Mouse (Mus musculus) MEL (cell line): ENCODE results near the gene Bad. TPM values are rescaled to one million over a fixed set of nuclear protein-coding genes. Genes with fewer than 3 reads are reported as not detected.

Source experiments
- DNase-seq: peaks from one replicate; pipeline ENCODE4 v3.0.0; 2011; ENCODE audit warnings: low read depth, low spot score
- H3K27ac ChIP-seq: 2 replicates; pipeline ENCODE4 v1.5.1; 2012; ENCODE audit warnings: low read depth, mild to moderate bottlenecking, control low read depth, low read length, moderate library complexity; ENCODE audit not compliant: control insufficient read depth
- H3K27me3 ChIP-seq, 2 experiments: fragments of 150-350 bp in 1 of 2; sonication (generic) in 1 of 2; 2 replicates each; pipeline ENCODE4 v1.6.1; 2012; ENCODE audit warnings: low read length in 2 of 2, mild to moderate bottlenecking in 2 of 2, improper control_type of control experiment in 1 of 2, moderate library complexity in 1 of 2; ENCODE audit not compliant: insufficient read depth in 2 of 2, control insufficient read depth in 1 of 2
- H3K36me3 ChIP-seq, 2 experiments: 2 replicates each; pipeline ENCODE4 v1.6.1; 2012 to 2014; ENCODE audit warnings: low read length in 2 of 2, improper control_type of control experiment in 1 of 2, inconsistent platforms in 1 of 2, mild to moderate bottlenecking in 1 of 2; ENCODE audit not compliant: insufficient read depth in 2 of 2, control insufficient read depth in 1 of 2
- H3K4me1 ChIP-seq, 2 experiments: fragments of 150-350 bp in 1 of 2; sonication (generic) in 1 of 2; 2 replicates each; pipeline ENCODE4 v1.6.1; 2012; ENCODE audit warnings: low read length in 2 of 2, improper control_type of control experiment in 1 of 2, mild to moderate bottlenecking in 1 of 2; ENCODE audit not compliant: insufficient read depth in 2 of 2, control insufficient read depth in 1 of 2
- H3K4me3 ChIP-seq, 2 experiments: fragments of 150-350 bp in 1 of 2; sonication (generic) in 1 of 2; 2 replicates each; pipeline ENCODE4 v1.5.1; 2012; ENCODE audit warnings: low read depth in 2 of 2, low read length in 2 of 2, mild to moderate bottlenecking in 2 of 2, moderate library complexity in 2 of 2, control low read depth in 1 of 2, improper control_type of control experiment in 1 of 2; ENCODE audit not compliant: control insufficient read depth in 1 of 2, insufficient read depth in 1 of 2
- H3K79me2 ChIP-seq: 2 replicates; pipeline ENCODE4 v1.6.1; 2012; ENCODE audit warnings: mild to moderate bottlenecking, low read length, moderate library complexity; ENCODE audit not compliant: control insufficient read depth, poor library complexity, insufficient read depth
- H3K9ac ChIP-seq: 2 replicates; pipeline ENCODE4 v1.6.1; 2012; ENCODE audit warnings: low read depth, mild to moderate bottlenecking, control low read depth, low read length, moderate library complexity; ENCODE audit not compliant: control insufficient read depth, poor library complexity, severe bottlenecking
- H3K9me3 ChIP-seq: fragments of 150-350 bp; sonication (generic); replicated peaks from 2 replicates; pipeline ENCODE4 v1.6.1; 2012; ENCODE audit warnings: mild to moderate bottlenecking, low read length, improper control_type of control experiment, moderate library complexity; ENCODE audit not compliant: insufficient read depth
- ELF1 ChIP-seq: IDR thresholded peaks from 2 replicates; pipeline ENCODE4 v1.6.1; 2014; ENCODE audit warnings: low read depth, mild to moderate bottlenecking, inconsistent platforms, low read length, improper control_type of control experiment, moderate library complexity
- ETS1 ChIP-seq: IDR thresholded peaks from 2 replicates; pipeline ENCODE4 v1.6.1; 2012; ENCODE audit warnings: low read depth, mild to moderate bottlenecking, inconsistent platforms, low read length, improper control_type of control experiment, moderate library complexity
- GATA1 ChIP-seq: IDR thresholded peaks from 2 replicates; pipeline ENCODE4 v1.6.1; 2011; ENCODE audit warnings: low read depth, low read length, improper control_type of control experiment
- HCFC1 ChIP-seq: IDR thresholded peaks from 2 replicates; pipeline ENCODE4 v1.6.1; 2012; ENCODE audit warnings: low read depth, mild to moderate bottlenecking, inconsistent platforms, low read length, improper control_type of control experiment, moderate library complexity
- JUND ChIP-seq: IDR thresholded peaks from 2 replicates; pipeline ENCODE4 v1.6.1; 2011; ENCODE audit warnings: low read depth, mild to moderate bottlenecking, improper control_type of control experiment, low read length
- KAT2A ChIP-seq: conservative IDR thresholded peaks from 2 replicates; pipeline ENCODE4 v1.6.1; 2012; ENCODE audit warnings: low read depth, low read length, improper control_type of control experiment, inconsistent platforms
- MAFK ChIP-seq: IDR thresholded peaks from 2 replicates; pipeline ENCODE4 v1.6.1; 2011; ENCODE audit warnings: low read depth, mild to moderate bottlenecking, low read length, improper control_type of control experiment, borderline replicate concordance
- MAX ChIP-seq: IDR thresholded peaks from 2 replicates; pipeline ENCODE4 v1.6.1; 2011; ENCODE audit warnings: low read length, improper control_type of control experiment
- MAZ ChIP-seq: IDR thresholded peaks from 2 replicates; pipeline ENCODE4 v1.6.1; 2012; ENCODE audit warnings: low read depth, mild to moderate bottlenecking, inconsistent platforms, low read length, improper control_type of control experiment
- MEF2A ChIP-seq: IDR thresholded peaks from 2 replicates; pipeline ENCODE4 v1.6.1; 2014; ENCODE audit warnings: low read depth, mild to moderate bottlenecking, inconsistent platforms, low read length, improper control_type of control experiment; ENCODE audit not compliant: poor library complexity, insufficient replicate concordance, severe bottlenecking; ENCODE audit errors: extremely low read depth
- MXI1 ChIP-seq: IDR thresholded peaks from 2 replicates; pipeline ENCODE4 v1.6.1; 2011; ENCODE audit warnings: mild to moderate bottlenecking, low read depth, low read length, improper control_type of control experiment
- MYB ChIP-seq: IDR thresholded peaks from 2 replicates; pipeline ENCODE4 v1.6.1; 2011; ENCODE audit warnings: mild to moderate bottlenecking, low read depth, low read length, improper control_type of control experiment
- MYC ChIP-seq: IDR thresholded peaks from 2 replicates; pipeline ENCODE4 v1.6.1; 2011; ENCODE audit warnings: low read depth, mild to moderate bottlenecking, low read length, improper control_type of control experiment, moderate library complexity
- NELFE ChIP-seq: IDR thresholded peaks from 2 replicates; pipeline ENCODE4 v1.6.1; 2011; ENCODE audit warnings: low read depth, low read length, improper control_type of control experiment
- NRF1 ChIP-seq: IDR thresholded peaks from 2 replicates; pipeline ENCODE4 v1.6.1; 2014; ENCODE audit warnings: low read depth, mild to moderate bottlenecking, inconsistent platforms, low read length, improper control_type of control experiment, moderate library complexity; ENCODE audit not compliant: poor library complexity, insufficient read depth, severe bottlenecking
- POLR2A ChIP-seq, 2 experiments: IDR thresholded peaks; 2 replicates each; pipeline ENCODE4 v1.6.1; 2011 to 2012; ENCODE audit warnings: low read length in 2 of 2, mild to moderate bottlenecking in 2 of 2, control low read depth in 1 of 2, improper control_type of control experiment in 1 of 2, low read depth in 1 of 2, moderate library complexity in 1 of 2; ENCODE audit not compliant: control insufficient read depth in 1 of 2, insufficient read depth in 1 of 2, poor library complexity in 1 of 2
- POLR2AphosphoS2 ChIP-seq: IDR thresholded peaks from 2 replicates; pipeline ENCODE4 v1.6.1; 2011; ENCODE audit warnings: low read length, improper control_type of control experiment
- RAD21 ChIP-seq: IDR thresholded peaks from 2 replicates; pipeline ENCODE4 v1.6.1; 2011; ENCODE audit warnings: mild to moderate bottlenecking, low read depth, low read length, improper control_type of control experiment
- SIN3A ChIP-seq: IDR thresholded peaks from 2 replicates; pipeline ENCODE4 v1.6.1; 2012; ENCODE audit warnings: low read length, improper control_type of control experiment, inconsistent platforms
- TAL1 ChIP-seq: IDR thresholded peaks from 2 replicates; pipeline ENCODE4 v1.6.1; 2012; ENCODE audit warnings: mild to moderate bottlenecking, inconsistent platforms, low read length, moderate library complexity, mixed read lengths
- TBP ChIP-seq: IDR thresholded peaks from 2 replicates; pipeline ENCODE4 v1.8.0; 2011; ENCODE audit warnings: low read depth, low read length, improper control_type of control experiment
- TCF12 ChIP-seq: IDR thresholded peaks from 2 replicates; pipeline ENCODE4 v1.6.1; 2014; ENCODE audit warnings: low read depth, mild to moderate bottlenecking, inconsistent platforms, low read length, improper control_type of control experiment, moderate library complexity
- USF1 ChIP-seq: IDR thresholded peaks from 2 replicates; pipeline ENCODE4 v1.6.1; 2014; ENCODE audit warnings: low read depth, mild to moderate bottlenecking, inconsistent platforms, low read length, improper control_type of control experiment, moderate library complexity
- USF2 ChIP-seq, 2 experiments: IDR thresholded peaks; 2 replicates each; pipeline ENCODE4 v1.6.1; 2011 to 2012; ENCODE audit warnings: improper control_type of control experiment in 2 of 2, low read length in 2 of 2, borderline replicate concordance in 1 of 2, inconsistent platforms in 1 of 2, low read depth in 1 of 2, mild to moderate bottlenecking in 1 of 2; ENCODE audit not compliant: insufficient read depth in 1 of 2
- ZKSCAN1 ChIP-seq: IDR thresholded peaks from 2 replicates; pipeline ENCODE4 v1.6.1; 2012; ENCODE audit warnings: low read depth, mild to moderate bottlenecking, inconsistent platforms, low read length, improper control_type of control experiment, moderate library complexity
- ZMIZ1 ChIP-seq: IDR thresholded peaks from 2 replicates; pipeline ENCODE4 v1.6.1; 2012; ENCODE audit warnings: low read depth, mild to moderate bottlenecking, inconsistent platforms, low read length, improper control_type of control experiment, moderate library complexity
- ZNF384 ChIP-seq: IDR thresholded peaks from 2 replicates; pipeline ENCODE4 v1.6.1; 2012; ENCODE audit warnings: low read depth, mild to moderate bottlenecking, inconsistent platforms, low read length, improper control_type of control experiment
- polyA plus RNA-seq, 2 experiments: library from polyadenylated mRNA; stranded (reverse) in 1 of 2; unstranded in 1 of 2; fragments of >175 nt in 1 of 2; fragments of >200 nt in 1 of 2; gene quantifications; 2 replicates each; pipeline versions ENCODE4 v1.2.1 to v1.2.4; 2012; ENCODE audit warnings: low replicate concordance in 2 of 2, low read depth in 1 of 2; ENCODE audit not compliant: insufficient read length in 2 of 2, insufficient read depth in 1 of 2, missing spikeins in 1 of 2
- total RNA-seq: library from RNA; depleted of rRNA; stranded (reverse); fragments of 300-350 nt; gene quantifications from 2 replicates; pipeline ENCODE4 v1.2.3, GENCODE M21; 2012

Gene Bad
- total and polyA plus RNA-seq, 3 experiments: 51.7 to 69.7 TPM; not detected in 1

- H3K9me3 ChIP-seq: no peaks in the 10 kb centered on the region
- TF ChIP-seq MYC (peak; percentile 80; the same call in 1 of the 2 replicates), ETS1 (peak; percentile 82), MEF2A (no peak), ZKSCAN1 (no peak), TAL1 (no peak), MYB (peak; percentile 38; the same call in 1 of the 2 replicates), ZNF384 (no peak), NELFE (peak; percentile 44), MXI1 (peak; percentile 88), NRF1 (peak; percentile 94), RAD21 (no peak), SIN3A (peak; percentile 81), MAX (peak; percentile 95), POLR2A (IDR thresholded peaks at IDR 0.05; ENCODE audit: control insufficient read depth in 1 of 2, insufficient read depth in 1 of 2, low read depth in 1 of 2, low read length in 2 of 2, poor library complexity in 1 of 2) (peak; percentile 52 to 60; a peak in 3 of 4 replicates), ELF1 (peak; percentile 77), GATA1 (no peak), POLR2AphosphoS2 (0 out of 2 replicates have a peak, but pooled peaks have one; percentile 8), HCFC1 (no peak; the same call in 1 of the 2 replicates), MAFK (no peak), KAT2A (no peak), ZMIZ1 (0 out of 2 replicates have a peak, but pooled peaks have one; percentile 35), JUND (no peak), TBP (peak; percentile 86), USF1 (peak; percentile 78), TCF12 (0 out of 2 replicates have a peak, but pooled peaks have one; percentile 5), MAZ (peak; percentile 73; the same call in 1 of the 2 replicates), USF2 (IDR thresholded peaks at IDR 0.05; ENCODE audit: borderline replicate concordance in 1 of 2, insufficient read depth in 1 of 2, low read depth in 1 of 2, low read length in 2 of 2) (no peak)
- peaks cover 0 to 5% of the 10 kb centered on the region in 2 experiments; a peak in 2 of 4 replicates for H3K36me3 ChIP-seq
- H3K79me2 ChIP-seq: peaks cover 15% of the 10 kb centered on the region
- DNase-seq: peak; percentile 100
- H3K4me3 ChIP-seq: peak within 1 kb of the TSS; percentile 83 to 92
- no peaks in the 10 kb centered on the region for H3K27me3 ChIP-seq
- peak within 1 kb of the TSS; percentile 82 for H3K27ac ChIP-seq
- H3K4me1 ChIP-seq: peaks cover 0 to 10% of the 10 kb centered on the region in 2 experiments; a peak in 1 of 4 replicates
- H3K9ac ChIP-seq: peak within 1 kb of the TSS; percentile 88
Measured at GRCm38 (mm10) chr19:6921647-6922567, 19.8 kb upstream of the Bad start, which contains the start of gene Esrra. Esrra (minus strand) TSS chr19:6921813.
